In the genomic region with DNA sequence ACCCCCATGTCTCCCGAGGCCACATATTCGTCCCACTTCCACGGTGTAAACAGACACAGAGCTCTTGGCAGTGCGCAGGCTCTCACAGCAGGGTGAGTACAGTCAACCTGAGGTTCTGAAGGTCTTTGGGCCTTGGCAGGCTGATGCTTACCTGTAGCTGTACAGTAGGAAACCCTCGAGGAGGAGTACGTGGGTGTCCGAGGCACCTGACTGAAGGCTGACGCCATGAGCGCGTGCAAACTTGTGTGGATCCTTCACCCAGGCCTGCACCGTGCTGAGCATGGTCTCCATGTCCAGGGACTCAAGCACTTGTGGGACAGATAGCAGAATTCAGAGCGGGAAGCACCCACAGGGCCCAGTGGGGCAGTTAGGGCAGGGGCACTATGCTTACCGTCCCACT, we compare ENCODE assay signal across 37 mouse cellular contexts. TPM values are rescaled to one million over a fixed set of nuclear protein-coding genes. Genes with fewer than 3 reads are reported as not detected.
DNase-seq lines count a peak whose midpoint lies in the region; ATAC-seq and TF ChIP-seq lines count a peak whose summit lies in the region.
"Had no signal": no experiment of that assay in that cellular context is flagged by ENCODE, and none has a peak within 500 bp of the region (broad histone marks: within the 10 kb centered on the region; RNA-seq: fewer than 3 reads in every experiment).

No protein-coding gene starts in this region.

- no peak for TF ChIP-seq EP300 in heart, postnatal 0 days (IDR thresholded peaks at IDR 0.05; ENCODE audit: low read depth)

- peaks cover 43% of the 10 kb centered on the region for H3K27me3 ChIP-seq in hindbrain, embryonic 12.5 days
- H3K27me3 ChIP-seq in hindbrain, embryonic 10.5 days (ENCODE audit: insufficient read depth, poor library complexity, severe bottlenecking): peaks cover 40% of the 10 kb centered on the region
- H3K27me3 ChIP-seq in heart, embryonic 13.5 days (replicated peaks): peaks cover 29% of the 10 kb centered on the region
- no peaks in the 10 kb centered on the region for H3K27me3 ChIP-seq in heart, postnatal 0 days (ENCODE audit: control insufficient read depth, insufficient read depth, low read length)

- no peaks in the 10 kb centered on the region for H3K4me1 ChIP-seq in hindbrain, embryonic 12.5 days
- H3K4me1 ChIP-seq in hindbrain, embryonic 10.5 days (replicated peaks): 0 out of 2 replicates have a peak, but pooled peaks cover 11% of the 10 kb centered on the region
- H3K4me1 ChIP-seq in heart, embryonic 13.5 days: peaks cover 74% of the 10 kb centered on the region
- H3K4me1 ChIP-seq in heart, postnatal 0 days (ENCODE audit: control insufficient read depth, insufficient read depth): peaks cover 29% of the 10 kb centered on the region
- H3K4me1 ChIP-seq: forebrain, embryonic 12.5 days; kidney, embryonic 15.5 days; midbrain, embryonic 12.5 days; neural tube, embryonic 13.5 days had no signal

- H3K36me3 ChIP-seq in hindbrain, embryonic 12.5 days: 0 out of 2 replicates have a peak, but pooled peaks cover 5% of the 10 kb centered on the region
- H3K36me3 ChIP-seq in hindbrain, embryonic 10.5 days: no peaks in the 10 kb centered on the region
- H3K36me3 ChIP-seq in heart, embryonic 13.5 days: no peaks in the 10 kb centered on the region
- H3K36me3 ChIP-seq in heart, postnatal 0 days (replicated peaks; ENCODE audit: control insufficient read depth, insufficient read depth, low read length): no peaks in the 10 kb centered on the region
- H3K36me3 ChIP-seq: forebrain, embryonic 12.5 days; kidney, embryonic 15.5 days; liver, embryonic 15.5 days; midbrain, embryonic 12.5 days had no signal

- H3K9me3 ChIP-seq in hindbrain, embryonic 12.5 days (replicated peaks): no peaks in the 10 kb centered on the region
- no peaks in the 10 kb centered on the region for H3K9me3 ChIP-seq in hindbrain, embryonic 10.5 days
- H3K9me3 ChIP-seq in heart, embryonic 13.5 days: no peaks in the 10 kb centered on the region
- H3K9me3 ChIP-seq in heart, postnatal 0 days (replicated peaks; ENCODE audit: control insufficient read depth, low read length): no peaks in the 10 kb centered on the region
- H3K9me3 ChIP-seq: forebrain, embryonic 12.5 days; kidney, embryonic 15.5 days; liver, embryonic 15.5 days; megakaryocyte, embryonic 14.5 days; midbrain, embryonic 12.5 days; neural tube, embryonic 13.5 days had no signal

- no peak overlapping the region for H3K27ac ChIP-seq in hindbrain, embryonic 12.5 days
- H3K27ac ChIP-seq in hindbrain, embryonic 10.5 days: no peak overlapping the region
- peak overlapping the region; percentile 96 for H3K27ac ChIP-seq in heart, embryonic 13.5 days (replicated peaks)
- H3K27ac ChIP-seq in heart, postnatal 0 days (ENCODE audit: low read depth): peak overlapping the region; percentile 98
- H3K27ac ChIP-seq: forebrain, embryonic 12.5 days; kidney, embryonic 15.5 days; liver, embryonic 15.5 days; midbrain, embryonic 12.5 days; neural tube, embryonic 13.5 days had no signal

- no peak overlapping the region for H3K4me2 ChIP-seq in hindbrain, embryonic 12.5 days (replicated peaks)
- peak overlapping the region; percentile 58; the same call in 1 of the 2 replicates for H3K4me2 ChIP-seq in heart, embryonic 13.5 days
- H3K4me2 ChIP-seq in heart, postnatal 0 days (ENCODE audit: low read depth, low read length): peak overlapping the region; percentile 28
- H3K4me2 ChIP-seq: forebrain, embryonic 12.5 days; kidney, embryonic 15.5 days; liver, embryonic 15.5 days; lung, embryonic 14.5 days; midbrain, embryonic 12.5 days; neural tube, embryonic 13.5 days had no signal

- no peak for DNase-seq in hindbrain, embryonic 10.5 days (ENCODE audit: low spot score)
- peak; percentile 9 for DNase-seq in heart, postnatal 0 days (ENCODE audit: low spot score)
- no peak for DNase-seq in layer of hippocampus, adult 11-12 months (ENCODE audit: low spot score)
- DNase-seq in testis, postnatal 10 days (ENCODE audit: low spot score): no peak
- DNase-seq: adrenal gland, adult 2 months; adrenal gland, postnatal 36 days; B cell, adult 2 months; cerebellum, adult 18-20 months; cerebellum, postnatal 10 days; kidney, adult 18-20 months; kidney, postnatal 25 days; left cerebral cortex, postnatal 4 days; lung, embryonic 14.5 days; right cerebral cortex, postnatal 4 days had no signal

- WGBS in hindbrain, embryonic 12.5 days: 87% methylated on average over 13 of the region's 13 CpGs
- 88% methylated on average over 13 of the region's 13 CpGs for WGBS in hindbrain, embryonic 10.5 days
- WGBS in heart, embryonic 13.5 days: 72% methylated on average over 13 of the region's 13 CpGs
- WGBS in heart, postnatal 0 days: 63% methylated on average over 13 of the region's 13 CpGs

- no peak overlapping the region for H3K4me3 ChIP-seq in hindbrain, embryonic 12.5 days
- no peak overlapping the region for H3K4me3 ChIP-seq in hindbrain, embryonic 10.5 days
- H3K4me3 ChIP-seq in heart, embryonic 13.5 days: no peak overlapping the region
- no peak overlapping the region for H3K4me3 ChIP-seq in heart, postnatal 0 days (ENCODE audit: low read depth, low read length)
- H3K4me3 ChIP-seq: erythroblast, embryonic 14.5 days; forebrain, embryonic 12.5 days; kidney, embryonic 15.5 days; liver, embryonic 15.5 days; midbrain, embryonic 12.5 days; neural tube, embryonic 13.5 days had no signal

- 0 out of 2 replicates have a peak overlapping the region, but pooled peaks have one; percentile 27 for H3K9ac ChIP-seq in hindbrain, embryonic 12.5 days
- H3K9ac ChIP-seq in heart, embryonic 13.5 days: peak overlapping the region; percentile 73
- peak overlapping the region; percentile 47; the same call in 1 of the 2 replicates for H3K9ac ChIP-seq in heart, postnatal 0 days (replicated peaks; ENCODE audit: low read depth, low read length)
- H3K9ac ChIP-seq: forebrain, embryonic 12.5 days; kidney, embryonic 15.5 days; liver, embryonic 15.5 days; lung, embryonic 14.5 days; midbrain, embryonic 12.5 days; neural tube, embryonic 13.5 days had no signal

- ATAC-seq in hindbrain, embryonic 12.5 days (ENCODE audit: low FRiP score): no peak
- ATAC-seq in heart, embryonic 13.5 days (ENCODE audit: extremely low read depth, insufficient number of reproducible peaks, low FRiP score, low TSS enrichment): no peak
- no peak for ATAC-seq in heart, postnatal 0 days (ENCODE audit: insufficient read depth, low read depth)
- ATAC-seq: hindbrain, embryonic 16.5 days had no signal

- TF ChIP-seq CTCF in heart, postnatal 0 days (IDR thresholded peaks at IDR 0.05; ENCODE audit: low read depth): no peak

RNA-seq across cellular contexts. Expression of a gene that starts 1.7 kb away (rescaled TPM):
- polyA plus RNA-seq in hindbrain, embryonic 12.5 days (2016; fragmentation: Nextera tagmentation; extraction: Ambion mirVana): not detected in 2 replicates
- polyA plus RNA-seq in hindbrain, embryonic 10.5 days (2016; fragmentation: Nextera tagmentation; extraction: Ambion mirVana): not detected in 2 replicates
- polyA plus RNA-seq in heart, embryonic 13.5 days (2015; fragmentation: Nextera tagmentation; extraction: Ambion mirVana): 5.2 and 6.1 TPM in 2 replicates
- 30.5 and 35.2 TPM in 2 replicates for total RNA-seq in heart, postnatal 0 days (2014; rRNA removed; ENCODE audit: low replicate concordance)
- polyA plus RNA-seq in heart, postnatal 0 days (2015; fragmentation: Nextera tagmentation; extraction: Ambion mirVana): 13.0 and 14.2 TPM in 2 replicates
- total RNA-seq: adrenal gland, adult 2 months; adrenal gland, postnatal 36 days; common myeloid progenitor, adult 5-6 weeks; hematopoietic stem cell, adult 5-6 weeks; midbrain, postnatal 0 days had no signal
- polyA plus RNA-seq: adrenal gland, adult 2 months; erythroblast, embryonic 14.5 days; forebrain, embryonic 12.5 days; kidney, embryonic 15.5 days; liver, adult 2 months; lung, embryonic 14.5 days; midbrain, embryonic 12.5 days; neural tube, embryonic 13.5 days; spleen, adult 2 months had no signal

RNA-seq across cellular contexts. Expression of a gene that starts 16.5 kb away (rescaled TPM):
- polyA plus RNA-seq in hindbrain, embryonic 12.5 days (2016; fragmentation: Nextera tagmentation; extraction: Ambion mirVana): not detected in 2 replicates
- not detected in 2 replicates for polyA plus RNA-seq in hindbrain, embryonic 10.5 days (2016; fragmentation: Nextera tagmentation; extraction: Ambion mirVana)
- polyA plus RNA-seq in heart, embryonic 13.5 days (2015; fragmentation: Nextera tagmentation; extraction: Ambion mirVana): 0.27 TPM in 1 of 2 replicates, not detected in the other
- total RNA-seq in heart, postnatal 0 days (2014; rRNA removed; ENCODE audit: low replicate concordance): not detected in 2 replicates
- 0.12 TPM in 1 of 2 replicates, not detected in the other for polyA plus RNA-seq in heart, postnatal 0 days (2015; fragmentation: Nextera tagmentation; extraction: Ambion mirVana)
- total RNA-seq: adrenal gland, adult 2 months; adrenal gland, postnatal 36 days; common myeloid progenitor, adult 5-6 weeks; gastrocnemius, postnatal 25 days; heart, adult 18-20 months; hematopoietic stem cell, adult 5-6 weeks; layer of hippocampus, adult 8-10 months; layer of hippocampus, postnatal 36 days; left cerebral cortex, postnatal 4 days; liver, adult 2 months; midbrain, postnatal 0 days had no signal
- polyA plus RNA-seq: brain, embryonic 14.5 days; embryonic facial prominence, embryonic 14.5 days; erythroblast, embryonic 14.5 days; forebrain, embryonic 12.5 days; hindbrain, embryonic 16.5 days; intestine, embryonic 14.5 days; kidney, embryonic 15.5 days; liver, adult 2 months; lung, embryonic 14.5 days; midbrain, embryonic 12.5 days; midbrain, postnatal 0 days; neural tube, embryonic 13.5 days; spleen, adult 2 months; thymus, postnatal 0 days had no signal

RNA-seq across cellular contexts. Expression of a gene that starts 17.3 kb away (rescaled TPM):
- 86.4 and 94.5 TPM in 2 replicates for polyA plus RNA-seq in hindbrain, embryonic 12.5 days (2016; fragmentation: Nextera tagmentation; extraction: Ambion mirVana)
- polyA plus RNA-seq in hindbrain, embryonic 10.5 days (2016; fragmentation: Nextera tagmentation; extraction: Ambion mirVana): 58.3 and 75.6 TPM in 2 replicates
- 41.5 and 42.4 TPM in 2 replicates for polyA plus RNA-seq in heart, embryonic 13.5 days (2015; fragmentation: Nextera tagmentation; extraction: Ambion mirVana)
- 56.5 and 72.7 TPM in 2 replicates for total RNA-seq in heart, postnatal 0 days (2014; rRNA removed; ENCODE audit: low replicate concordance)
- polyA plus RNA-seq in heart, postnatal 0 days (2015; fragmentation: Nextera tagmentation; extraction: Ambion mirVana): 29.0 and 31.7 TPM in 2 replicates

RNA-seq across cellular contexts. Expression of a gene that starts 23.7 kb away (rescaled TPM):
- polyA plus RNA-seq in hindbrain, embryonic 12.5 days (2016; fragmentation: Nextera tagmentation; extraction: Ambion mirVana): 539 TPM in 2 replicates
- 495 and 570 TPM in 2 replicates for polyA plus RNA-seq in hindbrain, embryonic 10.5 days (2016; fragmentation: Nextera tagmentation; extraction: Ambion mirVana)
- polyA plus RNA-seq in heart, embryonic 13.5 days (2015; fragmentation: Nextera tagmentation; extraction: Ambion mirVana): 393 and 411 TPM in 2 replicates
- 1,828 and 2,004 TPM in 2 replicates for total RNA-seq in heart, postnatal 0 days (2014; rRNA removed; ENCODE audit: low replicate concordance)
- 353 and 370 TPM in 2 replicates for polyA plus RNA-seq in heart, postnatal 0 days (2015; fragmentation: Nextera tagmentation; extraction: Ambion mirVana)

RNA-seq across cellular contexts. Expression of a gene that starts 30.5 kb away (rescaled TPM):
- polyA plus RNA-seq in hindbrain, embryonic 12.5 days (2016; fragmentation: Nextera tagmentation; extraction: Ambion mirVana): 33.7 and 36.8 TPM in 2 replicates
- polyA plus RNA-seq in hindbrain, embryonic 10.5 days (2016; fragmentation: Nextera tagmentation; extraction: Ambion mirVana): 7.6 and 25.9 TPM in 2 replicates
- polyA plus RNA-seq in heart, embryonic 13.5 days (2015; fragmentation: Nextera tagmentation; extraction: Ambion mirVana): 0.43 and 0.53 TPM in 2 replicates
- 0.58 TPM in 1 of 2 replicates, not detected in the other for total RNA-seq in heart, postnatal 0 days (2014; rRNA removed; ENCODE audit: low replicate concordance)
- 0.25 TPM in 2 replicates for polyA plus RNA-seq in heart, postnatal 0 days (2015; fragmentation: Nextera tagmentation; extraction: Ambion mirVana)
- total RNA-seq: common myeloid progenitor, adult 5-6 weeks; gastrocnemius, postnatal 25 days; heart, adult 18-20 months; hematopoietic stem cell, adult 5-6 weeks; liver, adult 2 months had no signal
- polyA plus RNA-seq: erythroblast, embryonic 14.5 days; liver, adult 2 months; liver, embryonic 15.5 days; lung, embryonic 14.5 days had no signal

Comparison
In these comparisons a context has a peak if more than half of its experiments do, and no peak if none do; other contexts are left out.
1. H3K27ac ChIP-seq: peak in heart, embryonic 13.5 days (single experiment) and heart, postnatal 0 days (single experiment); none in hindbrain, embryonic 12.5 days (single experiment) and hindbrain, embryonic 10.5 days (single experiment).
2. Peak in every context shown above with its lines, with median percentiles within 50 percentile points of each other: H3K9ac ChIP-seq.